Mouse (Mus musculus) heart, postnatal 4 days (tissue): Measurements from ENCODE around the gene Aup1. TPM values are rescaled to one million over a fixed set of nuclear protein-coding genes. Genes with fewer than 3 reads are reported as not detected.

ENCODE experiments used
- DNase-seq: peaks from one replicate; pipeline ENCODE4 v3.0.0; 2021
- total RNA-seq, 2 experiments: library from RNA; stranded (reverse); gene quantifications; 2 replicates each; pipeline ENCODE4 v1.2.3; 2021

Gene Aup1
- 10 to 100 TPM; 84.1 to 88.4 TPM for total RNA-seq

GRCm38 (mm10) chr6:83054074-83054851 lies at the start of gene Aup1:
TSS of gene Aup1 (plus strand) at chr6:83054521.
- DNase-seq, result peak; percentile 95

- peak; percentile 31 for DNase-seq
Measured at GRCm38 (mm10) chr6:83004872-83005271, 49.4 kb upstream of the Aup1 start.

GRCm38 (mm10) chr6:83005444-83006011 lies 48.8 kb upstream of the Aup1 start:
- DNase-seq, result no peak

GRCm38 (mm10) chr6:83006114-83006513 lies 48.2 kb upstream of the Aup1 start:
- DNase-seq, result no peak

GRCm38 (mm10) chr6:83008659-83009058 lies 45.7 kb upstream of the Aup1 start:
- no peak for DNase-seq

- DNase-seq, result no peak
Measured at GRCm38 (mm10) chr6:83010010-83010409, 44.3 kb upstream of the Aup1 start.

GRCm38 (mm10) chr6:83011255-83011654 lies 43.1 kb upstream of the Aup1 start:
- no peak for DNase-seq

GRCm38 (mm10) chr6:83011756-83012155 lies 42.6 kb upstream of the Aup1 start:
- DNase-seq, result no peak

GRCm38 (mm10) chr6:83013444-83013843 lies 40.9 kb upstream of the Aup1 start:
- DNase-seq, result no peak

- no peak for DNase-seq
Measured at GRCm38 (mm10) chr6:83014482-83015466, 39.5 kb upstream of the Aup1 start.

GRCm38 (mm10) chr6:83015749-83016148 lies 38.6 kb upstream of the Aup1 start:
- DNase-seq, result no peak

- peak; percentile 56 for DNase-seq
Measured at GRCm38 (mm10) chr6:83017190-83017589, 37.1 kb upstream of the Aup1 start.

- no peak for DNase-seq
Measured at GRCm38 (mm10) chr6:83019044-83019443, 35.3 kb upstream of the Aup1 start.

- DNase-seq, result no peak
Measured at GRCm38 (mm10) chr6:83020121-83020520, 34.2 kb upstream of the Aup1 start.

GRCm38 (mm10) chr6:83020836-83021593 lies 33.3 kb upstream of the Aup1 start:
- no peak for DNase-seq

- DNase-seq, result no peak
Measured at GRCm38 (mm10) chr6:83023008-83023407, 31.3 kb upstream of the Aup1 start.

GRCm38 (mm10) chr6:83023786-83024185 lies 30.5 kb upstream of the Aup1 start:
- no peak for DNase-seq

- DNase-seq, result no peak
Measured at GRCm38 (mm10) chr6:83024421-83024820, 29.9 kb upstream of the Aup1 start.

GRCm38 (mm10) chr6:83025221-83025620 lies 29.1 kb upstream of the Aup1 start:
- DNase-seq, result no peak

- DNase-seq, result no peak
Measured at GRCm38 (mm10) chr6:83027293-83027692, 27.0 kb upstream of the Aup1 start.

GRCm38 (mm10) chr6:83027706-83028105 lies 26.6 kb upstream of the Aup1 start:
- no peak for DNase-seq

- no peak for DNase-seq
Measured at GRCm38 (mm10) chr6:83029777-83030176, 24.5 kb upstream of the Aup1 start.
